Comparison of ENCODE assay signal across 20 mouse cellular contexts in genomic region chr12:97758624-97759023, GRCm38 (mm10).
DNase-seq lines count a peak whose midpoint lies in the region; ATAC-seq and TF ChIP-seq lines count a peak whose summit lies in the region.
"Had no signal": no experiment of that assay in that cellular context is flagged by ENCODE, and none has a peak within 500 bp of the region (broad histone marks: within the 10 kb centered on the region; RNA-seq: fewer than 3 reads in every experiment).

No protein-coding gene starts in this region.

- ATAC-seq in forebrain, postnatal 0 days = peak; percentile 55; the same call in 1 of the 2 replicates
- ATAC-seq in forebrain, embryonic 15.5 days (replicated peaks) = no peak
- no peak for ATAC-seq in kidney, embryonic 15.5 days (replicated peaks; ENCODE audit: low FRiP score)
- ATAC-seq: intestine, embryonic 15.5 days; midbrain, embryonic 16.5 days had no signal

- H3K9me3 ChIP-seq in forebrain, postnatal 0 days (ENCODE audit: low read length) = no peaks in the 10 kb centered on the region
- H3K9me3 ChIP-seq in forebrain, embryonic 15.5 days = no peaks in the 10 kb centered on the region
- H3K9me3 ChIP-seq in kidney, embryonic 15.5 days (replicated peaks) = no peaks in the 10 kb centered on the region
- H3K9me3 ChIP-seq: heart, embryonic 15.5 days; hindbrain, embryonic 15.5 days; intestine, embryonic 15.5 days had no signal

- no peak for TF ChIP-seq CTCF in forebrain, postnatal 0 days (IDR thresholded peaks at IDR 0.05; ENCODE audit: low read depth)

- H3K36me3 ChIP-seq in forebrain, postnatal 0 days (ENCODE audit: insufficient read depth) = no peaks in the 10 kb centered on the region
- no peaks in the 10 kb centered on the region for H3K36me3 ChIP-seq in forebrain, embryonic 15.5 days
- H3K36me3 ChIP-seq in kidney, embryonic 15.5 days = no peaks in the 10 kb centered on the region
- H3K36me3 ChIP-seq: heart, embryonic 15.5 days; hindbrain, embryonic 15.5 days; intestine, embryonic 15.5 days had no signal

- no peaks in the 10 kb centered on the region for H3K27me3 ChIP-seq in forebrain, postnatal 0 days (ENCODE audit: insufficient read depth, low read length)
- H3K27me3 ChIP-seq in forebrain, embryonic 15.5 days = no peaks in the 10 kb centered on the region
- no peaks in the 10 kb centered on the region for H3K27me3 ChIP-seq in kidney, embryonic 15.5 days
- H3K27me3 ChIP-seq: heart, embryonic 15.5 days; hindbrain, embryonic 15.5 days; intestine, embryonic 15.5 days had no signal

- no peak overlapping the region for H3K27ac ChIP-seq in forebrain, postnatal 0 days (ENCODE audit: low read depth, low read length)
- H3K27ac ChIP-seq in forebrain, embryonic 15.5 days (replicated peaks) = no peak overlapping the region
- no peak overlapping the region for H3K27ac ChIP-seq in kidney, embryonic 15.5 days
- H3K27ac ChIP-seq: heart, embryonic 15.5 days; hindbrain, embryonic 15.5 days; intestine, embryonic 15.5 days had no signal

- DNase-seq in forebrain, postnatal 0 days = peak; percentile 24
- DNase-seq in right cerebral cortex, adult 2 months (ENCODE audit: low spot score in 2 of 2) = peak; percentile 10 to 29
- no peak for DNase-seq in right cerebral cortex, postnatal 14 days
- peak; percentile 53 for DNase-seq in layer of hippocampus, adult 9-11 months
- DNase-seq in spleen, postnatal 4 days (ENCODE audit: low spot score in 2 of 2) = no peak
- DNase-seq: adrenal gland, postnatal 36 days; cerebellum, adult 9-10 months; gastrocnemius, postnatal 25 days; heart, postnatal 4 days; kidney, adult 9 months; kidney, postnatal 36 days; liver; lung, postnatal 14 days; thymus, postnatal 36 days had no signal

- H3K4me2 ChIP-seq in forebrain, postnatal 0 days (ENCODE audit: low read depth) = no peak overlapping the region
- H3K4me2 ChIP-seq in forebrain, embryonic 15.5 days (replicated peaks) = no peak overlapping the region
- H3K4me2 ChIP-seq in kidney, embryonic 15.5 days = no peak overlapping the region
- H3K4me2 ChIP-seq: heart, embryonic 15.5 days; hindbrain, embryonic 15.5 days; intestine, embryonic 15.5 days had no signal

- H3K4me3 ChIP-seq in forebrain, postnatal 0 days (ENCODE audit: low read depth, low read length) = no peak overlapping the region
- no peak overlapping the region for H3K4me3 ChIP-seq in forebrain, embryonic 15.5 days
- H3K4me3 ChIP-seq in kidney, embryonic 15.5 days (replicated peaks) = no peak overlapping the region
- H3K4me3 ChIP-seq: heart, embryonic 15.5 days; hindbrain, embryonic 15.5 days; intestine, embryonic 15.5 days had no signal

- no peak overlapping the region for H3K9ac ChIP-seq in forebrain, postnatal 0 days
- H3K9ac ChIP-seq in forebrain, embryonic 15.5 days (replicated peaks) = no peak overlapping the region
- no peak overlapping the region for H3K9ac ChIP-seq in kidney, embryonic 15.5 days
- H3K9ac ChIP-seq: heart, embryonic 15.5 days; hindbrain, embryonic 15.5 days; intestine, embryonic 15.5 days had no signal

- H3K4me1 ChIP-seq in forebrain, postnatal 0 days (ENCODE audit: insufficient read depth) = no peaks in the 10 kb centered on the region
- H3K4me1 ChIP-seq in forebrain, embryonic 15.5 days = 0 out of 2 replicates have a peak, but pooled peaks cover 3% of the 10 kb centered on the region
- H3K4me1 ChIP-seq in kidney, embryonic 15.5 days = no peaks in the 10 kb centered on the region
- H3K4me1 ChIP-seq: heart, embryonic 15.5 days; hindbrain, embryonic 15.5 days; intestine, embryonic 15.5 days had no signal

- WGBS in forebrain, postnatal 0 days = 44% methylated on average over 2 of the region's 2 CpGs
- WGBS in forebrain, embryonic 15.5 days = 44% methylated on average over 2 of the region's 2 CpGs
- WGBS in kidney, embryonic 15.5 days = 43% methylated on average over 2 of the region's 2 CpGs

Comparison
In these comparisons a context has a peak if more than half of its experiments do, and no peak if none do; other contexts are left out.
1. DNase-seq: peak in forebrain, postnatal 0 days (single experiment), right cerebral cortex, adult 2 months (2 of 2) and layer of hippocampus, adult 9-11 months (single experiment); none in right cerebral cortex, postnatal 14 days (single experiment) and spleen, postnatal 4 days (0 of 2).